Mouse (Mus musculus) embryonic facial prominence, embryonic 15.5 days (tissue): ENCODE results near the gene Bcl7a. TPM values are rescaled to one million over a fixed set of nuclear protein-coding genes. Genes with fewer than 3 reads are reported as not detected.

Experiments
- ATAC-seq: fragments of 200-750 bp; cut with Nextera tagmentation; 2 replicates; pipeline ENCODE4 v1.8.0; 2017; ENCODE audit warnings: low read depth, moderate TSS enrichment; ENCODE audit not compliant: insufficient number of reproducible peaks, low FRiP score, low TSS enrichment
- H3K27ac ChIP-seq: fragments of 300-500 bp; sonication (generic); replicated peaks from 2 replicates; pipeline ENCODE4 v1.5.1; 2015; ENCODE audit warnings: mild to moderate bottlenecking, inconsistent platforms
- H3K27me3 ChIP-seq: fragments of 300-500 bp; sonication (generic); 2 replicates; pipeline ENCODE4 v1.6.1; 2015; ENCODE audit warnings: inconsistent platforms
- H3K36me3 ChIP-seq: fragments of 300-500 bp; sonication (generic); 2 replicates; pipeline ENCODE4 v1.6.1; 2015; ENCODE audit warnings: mild to moderate bottlenecking, inconsistent platforms
- H3K4me1 ChIP-seq: fragments of 300-500 bp; sonication (generic); 2 replicates; pipeline ENCODE4 v1.6.1; 2015; ENCODE audit warnings: inconsistent platforms
- H3K4me2 ChIP-seq: fragments of 300-500 bp; sonication (generic); replicated peaks from 2 replicates; pipeline ENCODE4 v1.6.1; 2015; ENCODE audit warnings: mild to moderate bottlenecking, inconsistent platforms
- H3K4me3 ChIP-seq: fragments of 300-500 bp; sonication (generic); replicated peaks from 2 replicates; pipeline ENCODE4 v1.5.1; 2015; ENCODE audit warnings: mild to moderate bottlenecking, inconsistent platforms
- H3K9ac ChIP-seq: fragments of 300-500 bp; sonication (generic); 2 replicates; pipeline ENCODE4 v1.6.1; 2015; ENCODE audit warnings: inconsistent platforms
- H3K9me3 ChIP-seq: fragments of 300-500 bp; sonication (generic); replicated peaks from 2 replicates; pipeline ENCODE4 v1.6.1; 2016; ENCODE audit warnings: inconsistent platforms
- WGBS: fragments of 180-500 bp; shearing (Covaris S2); methylation state at CpG from one replicate; pipeline ENCODE4 v1.1.7; 2015; 5-methylcytosine and 5-hydroxymethylcytosine counted together
- polyA plus RNA-seq: library from polyadenylated mRNA; unstranded; fragments of >200 nt; fragmentation: Nextera tagmentation; extraction: Ambion mirVana; gene quantifications from 2 replicates; pipeline ENCODE4 v1.2.1, GENCODE M21; 2015

Gene Bcl7a
- polyA plus RNA-seq, 1 experiment from 2014 or later, result 31.0 TPM

- H3K27ac ChIP-seq, result 0 out of 2 replicates have a peak overlapping the region, but pooled peaks have one; percentile 23
- peaks cover 38% of the 10 kb centered on the region for H3K4me1 ChIP-seq
- H3K27me3 ChIP-seq, result no peaks in the 10 kb centered on the region
- WGBS, result 54% methylated on average over 11 of the region's 11 CpGs
- H3K9ac ChIP-seq, result no peak overlapping the region
- peak overlapping the region; percentile 96 for H3K4me3 ChIP-seq
- no peaks in the 10 kb centered on the region for H3K9me3 ChIP-seq
- peak overlapping the region; percentile 83 for H3K4me2 ChIP-seq
- ATAC-seq, result no peak
- H3K36me3 ChIP-seq, result no peaks in the 10 kb centered on the region
Measured at GRCm38 (mm10) chr5:123397786-123398185, 54.2 kb downstream of the Bcl7a start.

GRCm38 (mm10) chr5:123398856-123399498 is 55.3 kb downstream of the Bcl7a start:
- Histone ChIP-seq H3K9me3 (no peaks in the 10 kb centered on the region), H3K36me3 (no peaks in the 10 kb centered on the region), H3K4me1 (peaks cover 34% of the 10 kb centered on the region), H3K27ac (no peak overlapping the region), H3K9ac (no peak overlapping the region), H3K4me3 (no peak overlapping the region), H3K4me2 (no peak overlapping the region), H3K27me3 (no peaks in the 10 kb centered on the region)
- 83% methylated on average over 4 of the region's 4 CpGs for WGBS
- no peak for ATAC-seq

DNA sequence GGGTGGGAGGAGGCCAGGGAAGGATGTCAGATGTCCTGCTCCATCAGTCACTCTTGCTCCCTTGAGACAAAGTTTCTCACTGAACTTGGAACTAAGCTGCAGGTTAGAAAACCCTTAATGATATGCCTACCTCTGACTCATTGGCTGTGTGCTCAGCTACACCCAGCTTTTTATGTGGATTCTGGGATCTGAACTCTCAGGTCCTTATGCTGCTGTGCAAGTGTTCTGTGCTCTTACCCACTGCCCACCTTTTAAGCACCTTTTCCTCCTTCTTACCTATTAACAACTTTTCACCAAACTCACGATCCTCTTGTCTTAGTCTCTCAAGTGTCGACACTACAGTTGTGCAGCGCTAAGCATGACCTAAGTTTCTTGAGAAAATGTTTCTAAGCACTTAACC is 60.8 kb downstream of the Bcl7a start:
- no peak for ATAC-seq
- Histone ChIP-seq H3K4me3 (no peak overlapping the region), H3K9ac (no peak overlapping the region), H3K27ac (no peak overlapping the region), H3K4me2 (no peak overlapping the region), H3K4me1 (no peaks in the 10 kb centered on the region), H3K27me3 (no peaks in the 10 kb centered on the region), H3K9me3 (no peaks in the 10 kb centered on the region), H3K36me3 (no peaks in the 10 kb centered on the region)
- WGBS, result 94% methylated on average over 3 of the region's 3 CpGs

DNA sequence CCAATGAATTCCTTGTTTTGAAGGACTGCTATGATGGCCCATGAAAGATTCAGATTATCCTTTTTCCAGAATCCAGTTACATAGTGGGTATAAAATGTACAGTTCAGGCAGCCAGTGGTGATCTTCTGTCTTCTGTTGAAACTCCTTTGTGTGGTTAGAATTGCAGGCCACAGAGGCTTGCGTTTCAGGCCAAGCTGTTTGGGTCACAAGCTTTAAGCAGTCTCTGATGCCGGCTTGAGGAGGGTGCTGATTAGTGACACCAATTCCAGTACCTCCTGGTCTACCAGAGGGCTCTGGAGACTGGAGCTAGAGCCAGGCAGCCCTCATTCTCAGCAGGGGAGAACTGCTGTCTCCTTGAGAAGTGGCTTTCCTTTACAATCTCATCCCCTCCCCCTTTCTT is 63.3 kb downstream of the Bcl7a start:
- WGBS, result 62% methylated on average over 2 of the region's 2 CpGs

DNA sequence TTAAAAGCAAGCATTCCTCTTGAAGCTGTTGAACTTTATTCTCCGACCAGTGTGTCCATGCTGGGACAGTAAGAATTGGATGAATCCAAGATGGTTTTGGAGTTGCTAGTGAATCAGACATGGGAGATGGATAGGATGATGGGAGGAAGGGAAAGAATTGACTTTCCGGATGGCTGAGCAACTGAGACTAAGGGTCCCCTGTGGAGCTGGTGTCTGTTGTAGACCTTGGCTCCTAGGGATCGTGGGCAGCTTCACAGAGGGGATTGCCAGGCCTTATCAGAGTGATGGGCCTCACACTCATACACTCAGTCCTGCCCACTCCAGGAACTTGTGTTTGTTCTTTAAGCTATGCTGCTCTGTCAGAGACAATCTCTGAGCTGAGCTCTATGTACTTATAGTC is 64.5 kb downstream of the Bcl7a start:
- H3K27me3 ChIP-seq, result no peaks in the 10 kb centered on the region
- no peak for ATAC-seq
- H3K4me1 ChIP-seq, result no peaks in the 10 kb centered on the region
- no peak overlapping the region for H3K4me2 ChIP-seq
- H3K4me3 ChIP-seq, result no peak overlapping the region
- 77% methylated on average over 3 of the region's 3 CpGs for WGBS
- H3K9me3 ChIP-seq, result no peaks in the 10 kb centered on the region
- no peak overlapping the region for H3K27ac ChIP-seq
- peaks cover 9% of the 10 kb centered on the region; the same call in 1 of the 2 replicates for H3K36me3 ChIP-seq
- no peak overlapping the region for H3K9ac ChIP-seq

More for the DNA sequence above, 63.3 kb downstream of the Bcl7a start:
- no peak overlapping the region for H3K27ac ChIP-seq
- no peak for ATAC-seq
- no peaks in the 10 kb centered on the region for H3K9me3 ChIP-seq
- H3K4me1 ChIP-seq, result no peaks in the 10 kb centered on the region
- H3K36me3 ChIP-seq, result peaks cover 9% of the 10 kb centered on the region; the same call in 1 of the 2 replicates
- no peaks in the 10 kb centered on the region for H3K27me3 ChIP-seq
- H3K9ac ChIP-seq, result no peak overlapping the region
- H3K4me2 ChIP-seq, result no peak overlapping the region
- no peak overlapping the region for H3K4me3 ChIP-seq

DNA sequence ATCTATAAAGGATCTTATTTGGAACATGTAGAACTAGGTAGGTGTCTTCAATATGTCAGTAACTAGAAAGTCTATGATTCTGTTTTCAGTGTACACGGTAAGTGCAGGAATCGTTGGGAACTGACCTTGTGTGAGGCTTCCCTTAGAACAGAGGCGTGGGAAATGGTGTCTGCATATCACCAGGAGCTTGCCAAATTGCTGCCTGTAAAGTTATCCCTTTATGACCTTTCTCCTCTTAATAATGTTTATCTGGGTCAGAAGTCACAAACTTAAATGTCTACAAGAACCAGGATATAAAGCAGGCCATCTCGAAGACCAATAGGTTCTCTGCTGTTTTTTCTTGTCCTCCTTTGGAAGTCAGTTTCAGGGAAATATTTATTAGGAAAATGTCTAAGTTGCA is 68.6 kb downstream of the Bcl7a start:
- Histone ChIP-seq H3K4me3 (no peak overlapping the region), H3K27ac (no peak overlapping the region), H3K4me1 (peaks cover 3% of the 10 kb centered on the region; the same call in 1 of the 2 replicates), H3K4me2 (no peak overlapping the region), H3K36me3 (peaks cover 9% of the 10 kb centered on the region; the same call in 1 of the 2 replicates), H3K9me3 (no peaks in the 10 kb centered on the region), H3K27me3 (no peaks in the 10 kb centered on the region), H3K9ac (no peak overlapping the region)
- no peak for ATAC-seq
- 88% methylated on average over 4 of the region's 4 CpGs for WGBS

DNA sequence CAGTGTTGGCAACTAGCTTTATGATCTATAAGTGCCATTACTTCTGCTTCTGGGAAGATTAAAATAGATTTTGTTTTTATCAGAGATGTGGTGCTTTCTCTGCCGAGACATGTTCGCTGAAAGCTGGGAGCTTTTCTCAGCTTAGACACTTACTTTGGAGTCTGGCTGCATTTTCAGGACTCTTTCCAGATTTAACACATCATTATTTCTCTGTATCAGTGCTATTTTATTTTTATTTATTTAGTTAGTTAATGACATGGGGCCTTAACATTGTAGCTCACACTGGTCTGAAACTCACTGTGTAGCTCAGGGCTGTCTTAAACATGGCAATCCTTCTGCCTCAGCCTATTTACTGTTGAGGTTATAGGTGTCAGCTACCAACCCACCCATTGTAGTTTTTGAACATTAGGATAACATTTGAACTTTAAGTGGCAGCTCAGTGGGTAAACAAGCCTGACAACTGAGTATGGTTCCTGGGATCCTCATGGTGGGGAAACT is 70.3 kb downstream of the Bcl7a start:
- WGBS, result 75% methylated on average over 2 of the region's 2 CpGs
- peaks cover 9% of the 10 kb centered on the region; the same call in 1 of the 2 replicates for H3K36me3 ChIP-seq
- ATAC-seq, result no peak
- H3K4me3 ChIP-seq, result no peak overlapping the region
- no peak overlapping the region for H3K27ac ChIP-seq
- no peak overlapping the region for H3K9ac ChIP-seq
- H3K4me2 ChIP-seq, result no peak overlapping the region
- H3K4me1 ChIP-seq, result peaks cover 3% of the 10 kb centered on the region; the same call in 1 of the 2 replicates
- H3K9me3 ChIP-seq, result no peaks in the 10 kb centered on the region
- H3K27me3 ChIP-seq, result no peaks in the 10 kb centered on the region

GRCm38 (mm10) chr5:123416149-123416548 is 72.5 kb downstream of the Bcl7a start:
- Histone ChIP-seq H3K36me3 (no peaks in the 10 kb centered on the region), H3K4me2 (no peak overlapping the region), H3K4me1 (peaks cover 10% of the 10 kb centered on the region), H3K27ac (no peak overlapping the region), H3K27me3 (no peaks in the 10 kb centered on the region), H3K4me3 (no peak overlapping the region), H3K9ac (no peak overlapping the region), H3K9me3 (no peaks in the 10 kb centered on the region)
- WGBS, result 82% methylated on average over 3 of the region's 3 CpGs
- ATAC-seq, result no peak

DNA sequence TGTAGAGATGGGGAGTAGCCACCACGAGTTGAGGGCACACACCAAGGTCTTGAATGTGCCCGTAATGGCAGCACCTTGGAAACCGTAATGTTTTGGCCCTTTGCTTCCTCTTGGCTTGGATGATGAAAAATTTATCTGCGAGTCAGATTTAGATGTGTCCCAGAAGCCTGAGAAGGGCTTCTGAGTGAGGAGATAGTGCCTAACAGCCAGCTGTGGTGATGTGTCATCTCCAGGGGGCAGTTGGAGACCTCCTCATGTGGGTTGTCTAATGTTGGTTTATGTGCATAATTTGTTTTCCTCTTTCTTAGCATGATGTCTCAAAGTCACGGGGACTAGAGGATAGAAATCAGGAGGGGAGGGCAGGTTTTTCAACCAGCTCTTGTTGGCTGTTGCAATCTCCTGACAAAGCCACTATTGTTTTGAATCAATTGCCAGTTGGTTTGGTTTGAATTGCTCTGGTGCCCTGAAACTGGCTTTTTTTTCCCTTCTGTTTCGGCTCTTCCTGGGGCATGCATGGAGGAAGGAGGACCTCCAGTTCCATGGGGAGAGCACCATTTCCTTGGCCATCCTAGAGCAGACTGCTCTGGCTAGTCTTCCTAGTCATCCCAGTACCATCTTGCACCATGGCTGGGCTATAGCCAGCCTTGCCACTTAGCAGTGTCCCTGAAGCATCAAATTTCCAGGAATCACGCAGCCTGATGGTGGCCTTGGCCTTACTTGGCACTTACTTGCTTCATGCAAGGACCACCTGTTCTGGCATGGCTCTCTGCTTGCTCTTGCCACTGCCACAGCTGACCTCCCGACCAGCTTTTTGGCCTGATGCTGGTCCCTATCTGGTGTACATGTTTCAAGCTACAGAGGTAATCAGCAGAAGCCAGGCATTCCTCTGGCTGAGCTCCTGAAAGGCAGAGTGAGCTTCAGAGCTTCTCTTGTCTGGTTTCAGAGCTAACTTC is 73.2 kb downstream of the Bcl7a start:
- Histone ChIP-seq H3K27ac (no peak overlapping the region), H3K4me3 (no peak overlapping the region), H3K9me3 (no peaks in the 10 kb centered on the region), H3K4me1 (peaks cover 10% of the 10 kb centered on the region), H3K4me2 (no peak overlapping the region), H3K27me3 (no peaks in the 10 kb centered on the region), H3K36me3 (no peaks in the 10 kb centered on the region), H3K9ac (no peak overlapping the region)
- WGBS, result 69% methylated on average over 8 of the region's 8 CpGs
- no peak for ATAC-seq

GRCm38 (mm10) chr5:123423885-123424284 is 80.3 kb downstream of the Bcl7a start:
- H3K4me2 ChIP-seq, result no peak overlapping the region
- H3K27me3 ChIP-seq, result no peaks in the 10 kb centered on the region
- H3K36me3 ChIP-seq, result no peaks in the 10 kb centered on the region
- H3K9ac ChIP-seq, result no peak overlapping the region
- no peak for ATAC-seq
- H3K4me1 ChIP-seq, result peaks cover 7% of the 10 kb centered on the region
- WGBS, result 58% methylated on average over 2 of the region's 2 CpGs
- peaks cover 4% of the 10 kb centered on the region; the same call in 1 of the 2 replicates for H3K9me3 ChIP-seq
- H3K4me3 ChIP-seq, result no peak overlapping the region
- H3K27ac ChIP-seq, result no peak overlapping the region
